Mouse (Mus musculus) MEL (cell line): ENCODE measurements at regions not wholly inside any gene's neighbourhood (a gene's known extent, or its start where the extent isn't known, plus 50 kb on each side); places are given as distances from the start of the nearest gene placed in this dataset.

Experiments
- MAX ChIP-seq: IDR thresholded peaks from 2 replicates; pipeline ENCODE4 v1.6.1; 2011; ENCODE audit warnings: low read length, improper control_type of control experiment
- NRF1 ChIP-seq: IDR thresholded peaks from 2 replicates; pipeline ENCODE4 v1.6.1; 2014; ENCODE audit warnings: low read depth, mild to moderate bottlenecking, inconsistent platforms, low read length, improper control_type of control experiment, moderate library complexity; ENCODE audit not compliant: poor library complexity, insufficient read depth, severe bottlenecking
- POLR2A ChIP-seq, 2 experiments: IDR thresholded peaks; 2 replicates each; pipeline ENCODE4 v1.6.1; 2011 to 2012; ENCODE audit warnings: low read length in 2 of 2, mild to moderate bottlenecking in 2 of 2, control low read depth in 1 of 2, improper control_type of control experiment in 1 of 2, low read depth in 1 of 2, moderate library complexity in 1 of 2; ENCODE audit not compliant: control insufficient read depth in 1 of 2, insufficient read depth in 1 of 2, poor library complexity in 1 of 2

- no peak for TF ChIP-seq POLR2A (IDR thresholded peaks at IDR 0.05; ENCODE audit: control insufficient read depth in 1 of 2, insufficient read depth in 1 of 2, low read depth in 1 of 2, low read length in 2 of 2, poor library complexity in 1 of 2)
- TF ChIP-seq NRF1, result no peak
- TF ChIP-seq MAX, result no peak
Observed at GRCm38 (mm10) chrX:10877856-10878255, 163.0 kb downstream of the Mid1ip1 start.
